Mouse (Mus musculus): ENCODE data around the gene Rhof. TPM values are rescaled to one million over a fixed set of nuclear protein-coding genes. Genes with fewer than 3 reads are reported as not detected.
A peak's percentile ranks its signal among the peaks of the same experiment; 100 is the strongest.

Rhof gene
- total and polyA plus RNA-seq, 2 experiments: 0.09 to 0.86 TPM

DNA sequence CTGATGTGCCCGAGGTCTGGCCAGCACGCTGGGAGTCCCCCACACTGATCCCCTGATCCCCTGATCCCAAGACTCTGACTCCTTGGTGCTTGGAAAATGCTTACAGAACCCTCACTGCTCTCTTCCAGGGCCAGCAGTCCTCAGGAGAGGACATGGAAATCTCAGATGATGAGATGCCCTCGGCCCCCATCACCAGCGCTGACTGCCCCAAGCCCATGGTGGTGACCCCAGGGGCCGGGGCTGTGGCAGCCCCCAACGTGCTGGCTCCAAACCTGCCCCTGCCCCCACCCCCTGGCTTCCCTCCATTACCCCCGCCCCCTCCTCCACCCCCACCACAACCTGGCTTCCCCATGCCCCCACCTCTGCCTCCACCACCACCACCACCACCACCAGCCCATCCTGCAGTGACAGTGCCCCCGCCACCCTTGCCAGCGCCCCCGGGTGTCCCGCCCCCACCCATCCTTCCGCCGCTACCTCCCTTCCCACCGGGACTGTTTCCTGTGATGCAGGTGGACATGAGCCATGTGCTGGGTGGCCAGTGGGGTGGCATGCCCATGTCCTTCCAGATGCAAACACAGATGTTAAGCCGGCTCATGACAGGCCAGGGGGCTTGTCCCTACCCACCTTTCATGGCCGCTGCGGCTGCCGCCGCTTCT lies 19.3 kb upstream of the Rhof start:
- Histone ChIP-seq H3K9ac (ENCODE audit: low read depth, low read length) (no peak overlapping the region), H3K4me1 (ENCODE audit: control insufficient read depth, insufficient read depth, low read length) (peaks cover 7% of the 10 kb centered on the region; the same call in 1 of the 2 replicates), H3K27ac (replicated peaks; ENCODE audit: insufficient read depth, low read depth, low read length) (no peak overlapping the region), H3K4me3 (ENCODE audit: insufficient read depth, low read depth, low read length) (no peak overlapping the region), H3K36me3 (ENCODE audit: control insufficient read depth, insufficient read depth, low read length) (peaks cover 21% of the 10 kb centered on the region), H3K27me3 (ENCODE audit: control insufficient read depth, insufficient read depth, low read length) (no peaks in the 10 kb centered on the region), H3K79me2 (ENCODE audit: control insufficient read depth, insufficient read depth, low read length) (peaks cover 20% of the 10 kb centered on the region; the same call in 1 of the 2 replicates)
- WGBS: 91% methylated on average over 18 of the region's 19 CpGs
- TF ChIP-seq CTCF (IDR thresholded peaks at IDR 0.05; ENCODE audit: low read depth, low read length) (no peak), POLR2A (IDR thresholded peaks at IDR 0.05; ENCODE audit: extremely low read depth, insufficient read depth, low read length) (no peak)
- DNase-seq (ENCODE audit: extremely low read depth, low read depth, low spot score): no peak

DNA sequence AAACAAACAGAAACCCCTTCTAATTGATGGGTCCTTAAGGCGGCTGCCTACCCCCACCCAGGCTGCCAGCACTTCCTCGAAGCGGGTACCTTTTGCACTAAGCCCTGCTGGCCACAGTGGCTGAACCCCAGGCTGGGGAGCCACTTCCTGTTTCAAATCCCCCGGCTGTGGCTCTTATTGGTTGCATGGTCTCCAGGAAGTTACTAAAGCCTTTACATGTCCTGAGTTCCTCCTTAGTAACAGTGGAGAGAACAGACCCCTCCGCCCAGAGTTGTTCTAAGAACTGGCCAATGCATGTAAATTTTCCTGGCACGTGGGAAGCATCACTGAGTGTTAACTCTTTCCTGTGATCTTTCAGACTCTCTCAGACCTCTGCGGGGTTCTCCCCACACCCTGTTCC lies 18.6 kb upstream of the Rhof start:
- Histone ChIP-seq H3K79me2 (ENCODE audit: control insufficient read depth, insufficient read depth, low read length) (peaks cover 20% of the 10 kb centered on the region; the same call in 1 of the 2 replicates), H3K36me3 (ENCODE audit: control insufficient read depth, insufficient read depth, low read length) (peaks cover 23% of the 10 kb centered on the region), H3K4me1 (ENCODE audit: control insufficient read depth, insufficient read depth, low read length) (peaks cover 7% of the 10 kb centered on the region; the same call in 1 of the 2 replicates), H3K4me3 (ENCODE audit: insufficient read depth, low read depth, low read length) (no peak overlapping the region), H3K27ac (replicated peaks; ENCODE audit: insufficient read depth, low read depth, low read length) (peak overlapping the region; percentile 35), H3K27me3 (ENCODE audit: control insufficient read depth, insufficient read depth, low read length) (no peaks in the 10 kb centered on the region), H3K9ac (ENCODE audit: low read depth, low read length) (0 out of 2 replicates have a peak overlapping the region, but pooled peaks have one; percentile 3)
- 57% methylated on average over 7 of the region's 7 CpGs for WGBS
- TF ChIP-seq POLR2A (IDR thresholded peaks at IDR 0.05; ENCODE audit: extremely low read depth, insufficient read depth, low read length) (no peak), CTCF (IDR thresholded peaks at IDR 0.05; ENCODE audit: low read depth, low read length) (no peak)
- peak; percentile 43 for DNase-seq (ENCODE audit: extremely low read depth, low read depth, low spot score)

DNA sequence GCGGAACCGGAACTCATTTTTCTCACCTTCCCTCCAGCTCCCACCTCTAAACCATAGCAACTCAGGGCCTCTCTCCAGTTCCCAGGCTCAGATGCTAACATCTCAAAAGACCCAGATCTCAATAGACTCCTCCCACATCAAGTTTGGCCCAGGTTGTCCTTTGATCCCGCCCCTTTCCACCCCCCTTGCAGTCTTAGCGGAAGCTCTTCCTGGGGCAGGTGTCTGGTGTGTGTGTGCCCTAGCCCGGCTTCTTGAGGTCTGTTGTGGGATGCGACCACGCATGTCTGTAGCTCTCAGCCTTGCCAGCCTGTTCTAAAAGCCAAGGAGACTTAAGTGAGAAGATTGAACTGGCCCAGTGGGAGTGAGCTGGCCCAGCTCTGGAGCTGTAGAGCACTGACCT lies 18.1 kb upstream of the Rhof start:
- H3K4me1 ChIP-seq (ENCODE audit: control insufficient read depth, insufficient read depth, low read length): peaks cover 8% of the 10 kb centered on the region; the same call in 1 of the 2 replicates
- 0 out of 2 replicates have a peak overlapping the region, but pooled peaks have one; percentile 3 for H3K9ac ChIP-seq (ENCODE audit: low read depth, low read length)
- H3K4me3 ChIP-seq (ENCODE audit: insufficient read depth, low read depth, low read length): no peak overlapping the region
- H3K79me2 ChIP-seq (ENCODE audit: control insufficient read depth, insufficient read depth, low read length): peaks cover 20% of the 10 kb centered on the region; the same call in 1 of the 2 replicates
- peaks cover 23% of the 10 kb centered on the region for H3K36me3 ChIP-seq (ENCODE audit: control insufficient read depth, insufficient read depth, low read length)
- no peak for TF ChIP-seq CTCF (IDR thresholded peaks at IDR 0.05; ENCODE audit: low read depth, low read length)
- TF ChIP-seq POLR2A (IDR thresholded peaks at IDR 0.05; ENCODE audit: extremely low read depth, insufficient read depth, low read length): no peak
- H3K27ac ChIP-seq (replicated peaks; ENCODE audit: insufficient read depth, low read depth, low read length): peak overlapping the region; percentile 35
- 46% methylated on average over 7 of the region's 7 CpGs for WGBS
- no peak for DNase-seq (ENCODE audit: extremely low read depth, low read depth, low spot score)
- H3K27me3 ChIP-seq (ENCODE audit: control insufficient read depth, insufficient read depth, low read length): no peaks in the 10 kb centered on the region

DNA sequence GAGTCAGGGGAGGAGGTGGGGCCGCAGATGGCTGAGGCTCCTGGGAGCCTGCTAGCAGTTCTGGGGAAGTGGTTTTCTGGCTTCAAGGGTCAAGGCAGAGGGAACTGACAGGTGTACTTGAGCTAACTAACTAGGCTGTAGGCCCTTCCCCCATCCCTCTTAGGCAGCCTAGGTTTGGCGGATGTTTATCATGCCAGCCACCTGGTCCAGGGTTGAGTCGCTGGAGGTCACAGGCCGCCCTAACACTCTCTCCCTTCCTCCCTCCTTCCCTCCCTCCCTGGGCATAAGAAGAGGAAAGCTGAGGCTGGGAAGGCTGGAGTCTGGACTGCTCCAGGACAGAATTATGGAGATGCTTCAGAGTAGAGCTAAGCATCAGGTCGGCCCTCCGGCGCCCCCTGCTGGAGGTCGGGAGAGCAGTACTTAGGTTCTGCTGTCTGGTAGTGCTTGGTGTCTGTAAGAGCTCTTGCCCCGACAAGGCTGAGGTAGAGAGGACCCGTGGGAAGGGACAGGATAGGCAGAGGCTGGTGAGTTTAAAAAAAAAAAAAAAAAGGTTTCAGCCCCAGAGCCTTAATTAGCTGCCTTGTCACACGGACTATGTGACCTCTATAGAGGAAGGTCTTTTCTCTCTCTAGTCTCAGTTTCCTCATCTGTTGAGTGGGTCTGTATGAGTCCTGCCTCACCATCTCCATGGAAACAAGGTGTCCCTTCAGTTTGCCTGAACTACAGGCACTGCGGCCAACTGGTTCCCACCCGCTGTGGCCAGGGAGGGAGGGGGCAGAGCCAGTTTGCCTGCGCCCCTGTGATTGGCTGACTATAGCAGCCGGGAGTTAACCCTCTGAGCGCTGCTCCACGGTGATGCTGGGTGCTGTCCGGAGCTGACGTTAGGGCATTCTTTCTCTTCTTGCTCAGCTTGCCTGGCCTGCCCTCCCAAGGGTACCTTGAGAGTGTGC lies 17.2 kb upstream of the Rhof start:
- peaks cover 20% of the 10 kb centered on the region; the same call in 1 of the 2 replicates for H3K79me2 ChIP-seq (ENCODE audit: control insufficient read depth, insufficient read depth, low read length)
- peaks cover 20% of the 10 kb centered on the region for H3K36me3 ChIP-seq (ENCODE audit: control insufficient read depth, insufficient read depth, low read length)
- TF ChIP-seq POLR2A (IDR thresholded peaks at IDR 0.05; ENCODE audit: extremely low read depth, insufficient read depth, low read length) (no peak), CTCF (IDR thresholded peaks at IDR 0.05; ENCODE audit: low read depth, low read length) (peak; percentile 94)
- H3K4me1 ChIP-seq (ENCODE audit: control insufficient read depth, insufficient read depth, low read length): peaks cover 13% of the 10 kb centered on the region
- DNase-seq (ENCODE audit: extremely low read depth, low read depth, low spot score): peak; percentile 69
- 0 out of 2 replicates have a peak overlapping the region, but pooled peaks have one; percentile 7 for H3K9ac ChIP-seq (ENCODE audit: low read depth, low read length)
- WGBS: 5% methylated on average over 19 of the region's 19 CpGs
- H3K27ac ChIP-seq (replicated peaks; ENCODE audit: insufficient read depth, low read depth, low read length): no peak overlapping the region
- peak overlapping the region; percentile 26; the same call in 1 of the 2 replicates for H3K4me3 ChIP-seq (ENCODE audit: insufficient read depth, low read depth, low read length)
- no peaks in the 10 kb centered on the region for H3K27me3 ChIP-seq (ENCODE audit: control insufficient read depth, insufficient read depth, low read length)

DNA sequence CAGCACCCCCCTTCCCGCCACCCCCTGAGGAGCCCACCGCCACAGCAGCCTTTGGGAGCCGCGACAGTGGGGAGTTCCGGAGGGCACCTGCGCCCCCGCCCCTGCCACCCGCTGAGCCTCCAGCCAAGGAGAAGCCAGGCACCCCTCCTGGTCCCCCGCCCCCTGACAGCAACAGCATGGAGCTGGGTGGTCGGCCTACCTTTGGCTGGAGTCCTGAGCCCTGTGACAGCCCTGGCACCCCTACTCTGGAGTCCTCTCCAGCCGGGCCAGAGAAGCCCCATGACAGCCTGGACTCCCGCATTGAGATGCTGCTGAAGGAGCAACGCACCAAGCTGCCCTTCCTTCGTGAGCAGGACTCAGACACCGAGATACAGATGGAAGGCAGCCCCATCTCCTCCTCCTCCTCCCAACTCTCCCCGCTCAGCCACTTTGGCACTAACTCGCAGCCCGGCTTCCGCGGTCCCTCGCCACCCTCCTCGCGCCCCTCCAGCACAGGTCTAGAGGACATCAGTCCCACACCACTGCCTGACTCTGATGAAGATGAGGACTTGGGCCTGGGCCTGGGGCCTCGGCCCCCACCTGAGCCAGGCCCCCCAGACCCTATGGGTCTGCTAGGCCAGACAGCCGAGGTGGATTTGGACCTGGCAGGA lies 15.7 kb upstream of the Rhof start:
- peaks cover 19% of the 10 kb centered on the region; the same call in 1 of the 2 replicates for H3K36me3 ChIP-seq (ENCODE audit: control insufficient read depth, insufficient read depth, low read length)
- no peak for DNase-seq (ENCODE audit: extremely low read depth, low read depth, low spot score)
- no peak overlapping the region for H3K4me3 ChIP-seq (ENCODE audit: insufficient read depth, low read depth, low read length)
- peaks cover 20% of the 10 kb centered on the region for H3K4me1 ChIP-seq (ENCODE audit: control insufficient read depth, insufficient read depth, low read length)
- TF ChIP-seq POLR2A (IDR thresholded peaks at IDR 0.05; ENCODE audit: extremely low read depth, insufficient read depth, low read length): no peak
- no peak for TF ChIP-seq CTCF (IDR thresholded peaks at IDR 0.05; ENCODE audit: low read depth, low read length)
- no peaks in the 10 kb centered on the region for H3K27me3 ChIP-seq (ENCODE audit: control insufficient read depth, insufficient read depth, low read length)
- WGBS: 91% methylated on average over 25 of the region's 25 CpGs
- H3K27ac ChIP-seq (replicated peaks; ENCODE audit: insufficient read depth, low read depth, low read length): no peak overlapping the region
- no peak overlapping the region for H3K9ac ChIP-seq (ENCODE audit: low read depth, low read length)
- peaks cover 23% of the 10 kb centered on the region; the same call in 1 of the 2 replicates for H3K79me2 ChIP-seq (ENCODE audit: control insufficient read depth, insufficient read depth, low read length)
